Mouse (Mus musculus) heart, adult 8-10 months (tissue): ENCODE results near the gene Igsf21. TPM values are rescaled to one million over a fixed set of nuclear protein-coding genes. Genes with fewer than 3 reads are reported as not detected.

Source experiments
- DNase-seq: peaks from one replicate; pipeline ENCODE4 v3.0.0; 2022; ENCODE audit warnings: low spot score
- total RNA-seq, 4 experiments: library from RNA; stranded (reverse); gene quantifications; 2 replicates each; pipeline ENCODE4 v1.2.4; 2022

Igsf21 gene
- total RNA-seq, 4 experiments from 2014 or later: 0.12 to 0.52 (median 0.14) TPM; not detected in 1

DNA sequence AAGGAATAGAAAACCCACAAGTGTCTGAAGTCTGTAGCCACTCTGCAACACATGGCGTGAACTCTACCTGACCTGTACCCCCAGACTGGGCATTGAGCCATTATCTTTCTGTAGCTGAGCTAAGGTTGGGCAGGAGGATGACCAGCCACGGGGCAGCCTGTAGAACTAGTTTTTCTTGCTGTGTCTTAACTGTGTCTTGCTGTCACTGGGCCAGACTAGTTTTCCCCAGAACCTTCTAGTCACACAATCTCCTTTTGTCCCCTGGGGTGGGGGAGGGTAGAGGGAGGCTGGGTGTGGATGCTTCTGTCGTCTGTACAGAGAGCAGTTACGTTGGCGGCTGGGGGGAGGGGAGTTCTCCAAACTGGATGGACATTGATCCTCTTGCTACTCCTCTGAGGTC lies 267.9 kb downstream of the Igsf21 start:
- no peak for DNase-seq

DNA sequence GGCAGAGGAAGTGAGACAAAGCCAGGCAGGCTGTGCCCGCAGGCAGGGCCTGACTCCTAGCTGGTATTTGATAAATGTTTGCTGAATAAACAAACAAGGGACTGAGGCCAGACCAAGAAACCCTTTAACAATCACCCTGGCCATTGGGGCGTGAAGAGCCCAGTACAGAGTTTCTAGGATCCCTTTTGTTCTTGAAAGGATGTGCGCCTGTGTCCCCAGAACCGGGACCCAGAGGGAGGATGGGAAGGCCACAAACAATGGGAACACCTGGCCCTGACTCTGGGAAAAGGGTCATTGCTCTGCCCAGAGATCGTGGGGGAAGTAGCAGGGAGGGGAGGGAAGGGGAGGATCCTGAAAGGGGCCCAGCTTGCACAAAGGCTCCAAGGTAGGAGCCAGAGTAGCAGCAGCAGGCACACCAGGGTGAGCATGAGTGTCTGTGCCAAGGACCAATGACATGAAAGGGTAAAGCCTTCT lies 269.2 kb downstream of the Igsf21 start:
- no peak for DNase-seq
